Mouse (Mus musculus): ENCODE measurements around the gene Golph3. TPM values are rescaled to one million over a fixed set of nuclear protein-coding genes. Genes with fewer than 3 reads are reported as not detected.

Golph3 gene
- polyA plus RNA-seq, 1 experiment = 42.3 TPM

- Histone ChIP-seq H3K79me2 (ENCODE audit: control insufficient read depth, insufficient read depth) (no peaks in the 10 kb centered on the region), H3K36me3 (ENCODE audit: control insufficient read depth, insufficient read depth) (no peaks in the 10 kb centered on the region), H3ac (ENCODE audit: control insufficient read depth, insufficient read length, low read depth) (no peak overlapping the region), H3K27me3 (ENCODE audit: control insufficient read depth, insufficient read depth, insufficient read length) (no peaks in the 10 kb centered on the region), H3K4me3 (ENCODE audit: insufficient read depth, poor library complexity, severe bottlenecking) (no peak overlapping the region), H3K79me3 (ENCODE audit: low read depth) (no peaks in the 10 kb centered on the region)
- TF ChIP-seq CTCF (IDR thresholded peaks at IDR 0.05; ENCODE audit: control insufficient read depth, insufficient read depth, insufficient read length) (no peak), USF1 (IDR thresholded peaks at IDR 0.05; ENCODE audit: low read depth) (no peak), CEBPB (IDR thresholded peaks at IDR 0.05; ENCODE audit: low read depth) (no peak), MAX (IDR thresholded peaks at IDR 0.05) (no peak), MYOD1 (IDR thresholded peaks at IDR 0.05; ENCODE audit: control insufficient read depth, insufficient read length, low read depth) (no peak), MYOG (IDR thresholded peaks at IDR 0.05; ENCODE audit: control insufficient read depth, extremely low read depth, insufficient read length) (no peak), FOSL1 (IDR thresholded peaks at IDR 0.05; ENCODE audit: insufficient read depth, low read length, poor library complexity, severe bottlenecking) (no peak)
Measured at GRCm38 (mm10) chr15:12311465-12311864, 9.8 kb upstream of the Golph3 start.

- Histone ChIP-seq H3K79me2 (ENCODE audit: control insufficient read depth, insufficient read depth) (no peaks in the 10 kb centered on the region), H3K4me3 (ENCODE audit: insufficient read depth, poor library complexity, severe bottlenecking) (no peak overlapping the region), H3ac (ENCODE audit: control insufficient read depth, insufficient read length, low read depth) (no peak overlapping the region), H3K27me3 (ENCODE audit: control insufficient read depth, insufficient read depth, insufficient read length) (no peaks in the 10 kb centered on the region), H3K79me3 (ENCODE audit: low read depth) (no peaks in the 10 kb centered on the region), H3K36me3 (ENCODE audit: control insufficient read depth, insufficient read depth) (no peaks in the 10 kb centered on the region)
- TF ChIP-seq CTCF (IDR thresholded peaks at IDR 0.05; ENCODE audit: control insufficient read depth, insufficient read depth, insufficient read length) (no peak), USF1 (IDR thresholded peaks at IDR 0.05; ENCODE audit: low read depth) (no peak), MYOG (IDR thresholded peaks at IDR 0.05; ENCODE audit: control insufficient read depth, extremely low read depth, insufficient read length) (no peak), CEBPB (IDR thresholded peaks at IDR 0.05; ENCODE audit: low read depth) (no peak), FOSL1 (IDR thresholded peaks at IDR 0.05; ENCODE audit: insufficient read depth, low read length, poor library complexity, severe bottlenecking) (no peak), MAX (IDR thresholded peaks at IDR 0.05) (no peak), MYOD1 (IDR thresholded peaks at IDR 0.05; ENCODE audit: control insufficient read depth, insufficient read length, low read depth) (no peak)
Measured at GRCm38 (mm10) chr15:12313255-12313654, 8.0 kb upstream of the Golph3 start.

GRCm38 (mm10) chr15:12314584-12314983 lies 6.7 kb upstream of the Golph3 start:
- TF ChIP-seq CEBPB (IDR thresholded peaks at IDR 0.05; ENCODE audit: low read depth) (no peak), MAX (IDR thresholded peaks at IDR 0.05) (no peak), USF1 (IDR thresholded peaks at IDR 0.05; ENCODE audit: low read depth) (no peak), FOSL1 (IDR thresholded peaks at IDR 0.05; ENCODE audit: insufficient read depth, low read length, poor library complexity, severe bottlenecking) (no peak), MYOG (IDR thresholded peaks at IDR 0.05; ENCODE audit: control insufficient read depth, extremely low read depth, insufficient read length) (no peak), MYOD1 (IDR thresholded peaks at IDR 0.05; ENCODE audit: control insufficient read depth, insufficient read length, low read depth) (no peak), CTCF (IDR thresholded peaks at IDR 0.05; ENCODE audit: control insufficient read depth, insufficient read depth, insufficient read length) (no peak)
- Histone ChIP-seq H3K79me3 (ENCODE audit: low read depth) (no peaks in the 10 kb centered on the region), H3K4me3 (ENCODE audit: insufficient read depth, poor library complexity, severe bottlenecking) (no peak overlapping the region), H3K27me3 (ENCODE audit: control insufficient read depth, insufficient read depth, insufficient read length) (no peaks in the 10 kb centered on the region), H3K36me3 (ENCODE audit: control insufficient read depth, insufficient read depth) (no peaks in the 10 kb centered on the region), H3K79me2 (ENCODE audit: control insufficient read depth, insufficient read depth) (no peaks in the 10 kb centered on the region), H3ac (ENCODE audit: control insufficient read depth, insufficient read length, low read depth) (no peak overlapping the region)

GRCm38 (mm10) chr15:12315996-12316395 lies 5.3 kb upstream of the Golph3 start:
- TF ChIP-seq MYOG (IDR thresholded peaks at IDR 0.05; ENCODE audit: control insufficient read depth, extremely low read depth, insufficient read length) (no peak), MYOD1 (IDR thresholded peaks at IDR 0.05; ENCODE audit: control insufficient read depth, insufficient read length, low read depth) (no peak), FOSL1 (IDR thresholded peaks at IDR 0.05; ENCODE audit: insufficient read depth, low read length, poor library complexity, severe bottlenecking) (no peak), CEBPB (IDR thresholded peaks at IDR 0.05; ENCODE audit: low read depth) (no peak), CTCF (IDR thresholded peaks at IDR 0.05; ENCODE audit: control insufficient read depth, insufficient read depth, insufficient read length) (no peak), USF1 (IDR thresholded peaks at IDR 0.05; ENCODE audit: low read depth) (no peak), MAX (IDR thresholded peaks at IDR 0.05) (no peak)
- no peaks in the 10 kb centered on the region for H3K27me3 ChIP-seq (ENCODE audit: control insufficient read depth, insufficient read depth, insufficient read length)
- no peak overlapping the region for H3K4me3 ChIP-seq (ENCODE audit: insufficient read depth, poor library complexity, severe bottlenecking)
- H3K36me3 ChIP-seq (ENCODE audit: control insufficient read depth, insufficient read depth) = no peaks in the 10 kb centered on the region
- H3K79me3 ChIP-seq (ENCODE audit: low read depth) = no peaks in the 10 kb centered on the region
- no peaks in the 10 kb centered on the region for H3K79me2 ChIP-seq (ENCODE audit: control insufficient read depth, insufficient read depth)
- no peak overlapping the region for H3ac ChIP-seq (ENCODE audit: control insufficient read depth, insufficient read length, low read depth)

- Histone ChIP-seq H3K27me3 (ENCODE audit: control insufficient read depth, insufficient read depth, insufficient read length) (no peaks in the 10 kb centered on the region), H3K4me3 (ENCODE audit: insufficient read depth, poor library complexity, severe bottlenecking) (no peak overlapping the region), H3K79me3 (ENCODE audit: low read depth) (peaks cover 9% of the 10 kb centered on the region), H3K79me2 (ENCODE audit: control insufficient read depth, insufficient read depth) (peaks cover 11% of the 10 kb centered on the region), H3ac (ENCODE audit: control insufficient read depth, insufficient read length, low read depth) (no peak overlapping the region), H3K36me3 (ENCODE audit: control insufficient read depth, insufficient read depth) (no peaks in the 10 kb centered on the region)
- TF ChIP-seq MYOG (IDR thresholded peaks at IDR 0.05; ENCODE audit: control insufficient read depth, extremely low read depth, insufficient read length) = no peak
- TF ChIP-seq MAX (IDR thresholded peaks at IDR 0.05) = no peak
- TF ChIP-seq USF1 (IDR thresholded peaks at IDR 0.05; ENCODE audit: low read depth) = no peak
- TF ChIP-seq FOSL1 (IDR thresholded peaks at IDR 0.05; ENCODE audit: insufficient read depth, low read length, poor library complexity, severe bottlenecking) = no peak
- no peak for TF ChIP-seq MYOD1 (IDR thresholded peaks at IDR 0.05; ENCODE audit: control insufficient read depth, insufficient read length, low read depth)
- no peak for TF ChIP-seq CEBPB (IDR thresholded peaks at IDR 0.05; ENCODE audit: low read depth)
- TF ChIP-seq CTCF (IDR thresholded peaks at IDR 0.05; ENCODE audit: control insufficient read depth, insufficient read depth, insufficient read length) = no peak
Measured at GRCm38 (mm10) chr15:12317290-12317689, 4.0 kb upstream of the Golph3 start.

GRCm38 (mm10) chr15:12318451-12318850 lies 2.8 kb upstream of the Golph3 start:
- no peak for TF ChIP-seq MAX (IDR thresholded peaks at IDR 0.05)
- no peak for TF ChIP-seq MYOD1 (IDR thresholded peaks at IDR 0.05; ENCODE audit: control insufficient read depth, insufficient read length, low read depth)
- no peak for TF ChIP-seq CEBPB (IDR thresholded peaks at IDR 0.05; ENCODE audit: low read depth)
- TF ChIP-seq MYOG (IDR thresholded peaks at IDR 0.05; ENCODE audit: control insufficient read depth, extremely low read depth, insufficient read length) = no peak
- H3K79me2 ChIP-seq (ENCODE audit: control insufficient read depth, insufficient read depth) = peaks cover 22% of the 10 kb centered on the region
- H3K4me3 ChIP-seq (ENCODE audit: insufficient read depth, poor library complexity, severe bottlenecking) = no peak overlapping the region
- H3K79me3 ChIP-seq (ENCODE audit: low read depth) = peaks cover 21% of the 10 kb centered on the region
- no peaks in the 10 kb centered on the region for H3K27me3 ChIP-seq (ENCODE audit: control insufficient read depth, insufficient read depth, insufficient read length)
- no peaks in the 10 kb centered on the region for H3K36me3 ChIP-seq (ENCODE audit: control insufficient read depth, insufficient read depth)
- H3ac ChIP-seq (ENCODE audit: control insufficient read depth, insufficient read length, low read depth) = no peak overlapping the region
